Mouse (Mus musculus): ENCODE data around the gene Cfap99. TPM values are rescaled to one million over a fixed set of nuclear protein-coding genes. Genes with fewer than 3 reads are reported as not detected.

Cfap99 gene
- total RNA-seq, 2 experiments from 2014 or later: 0.39 to 0.41 TPM

- DNase-seq (ENCODE audit: low spot score in 2 of 2): peak in 1 of 2 experiments; percentile 19
Measured at GRCm38 (mm10) chr5:34326875-34327576, 38.6 kb downstream of the Cfap99 start.

- DNase-seq (ENCODE audit: low spot score in 2 of 2): no peak
Measured at GRCm38 (mm10) chr5:34330136-34330535, 41.7 kb downstream of the Cfap99 start.

- DNase-seq (ENCODE audit: low spot score in 2 of 2): no peak
Measured at GRCm38 (mm10) chr5:34334081-34334480, 45.7 kb downstream of the Cfap99 start.

GRCm38 (mm10) chr5:34335539-34336096 lies 47.2 kb downstream of the Cfap99 start:
- DNase-seq (ENCODE audit: low spot score in 2 of 2): no peak

GRCm38 (mm10) chr5:34336097-34336774 lies 47.8 kb downstream of the Cfap99 start, which contains the start of gene Rnf4:
Gene Rnf4 (plus strand): TSS chr5:34336289.
- peak; percentile 95 to 98 for DNase-seq (ENCODE audit: low spot score in 2 of 2)

GRCm38 (mm10) chr5:34336775-34337450 lies 48.5 kb downstream of the Cfap99 start:
- peak in 1 of 2 experiments; percentile 22 for DNase-seq (ENCODE audit: low spot score in 2 of 2)

GRCm38 (mm10) chr5:34340246-34340645 lies 51.8 kb downstream of the Cfap99 start:
- DNase-seq (ENCODE audit: low spot score in 2 of 2): no peak

- DNase-seq (ENCODE audit: low spot score in 2 of 2): no peak
Measured at GRCm38 (mm10) chr5:34352084-34352631, 63.8 kb downstream of the Cfap99 start.

- no peak for DNase-seq (ENCODE audit: low spot score in 2 of 2)
Measured at GRCm38 (mm10) chr5:34360261-34360660, 71.9 kb downstream of the Cfap99 start.

- DNase-seq (ENCODE audit: low spot score in 2 of 2): no peak
Measured at GRCm38 (mm10) chr5:34363115-34363514, 74.7 kb downstream of the Cfap99 start.

GRCm38 (mm10) chr5:34368551-34369290 lies 80.3 kb downstream of the Cfap99 start:
- no peak for DNase-seq (ENCODE audit: low spot score in 2 of 2)

- DNase-seq (ENCODE audit: low spot score in 2 of 2): peak; percentile 95 to 98
Measured at GRCm38 (mm10) chr5:34369341-34370021, 81.1 kb downstream of the Cfap99 start, which contains the start of gene Fam193a. Gene Fam193a (plus strand): TSS chr5:34369933.

- DNase-seq (ENCODE audit: low spot score in 2 of 2): peak; percentile 24 to 31
Measured at GRCm38 (mm10) chr5:34370022-34370823, 81.8 kb downstream of the Cfap99 start.

GRCm38 (mm10) chr5:34370840-34371239 lies 82.4 kb downstream of the Cfap99 start:
- DNase-seq (ENCODE audit: low spot score in 2 of 2): no peak

GRCm38 (mm10) chr5:34372141-34372540 lies 83.7 kb downstream of the Cfap99 start:
- DNase-seq (ENCODE audit: low spot score in 2 of 2): no peak

GRCm38 (mm10) chr5:34372541-34372940 lies 84.1 kb downstream of the Cfap99 start:
- no peak for DNase-seq (ENCODE audit: low spot score in 2 of 2)
